ENCODE assay signal across 1 mouse cellular context in the genomic region with DNA sequence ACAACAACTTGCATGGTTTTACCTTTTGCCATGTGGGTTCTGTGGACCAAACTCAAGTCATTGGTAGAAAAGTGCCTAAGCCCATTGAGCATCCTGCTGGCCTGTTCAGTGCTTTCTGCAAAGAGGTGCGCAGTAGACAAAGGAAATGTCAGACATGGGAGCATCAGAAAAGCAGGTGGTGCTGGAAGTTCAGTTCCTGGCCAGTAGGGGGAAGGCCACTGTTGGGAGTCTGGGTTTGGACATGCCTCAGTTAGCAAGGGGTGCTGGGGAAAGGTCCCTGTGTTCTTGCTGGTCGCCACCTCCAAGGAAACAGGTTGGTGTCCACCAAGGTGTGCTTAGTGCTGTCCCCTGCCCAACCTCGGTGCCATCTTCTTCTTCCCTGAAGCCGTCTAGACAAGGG.
TF ChIP-seq lines count a peak whose summit lies in the region.

No protein-coding gene starts in this region.

TF ChIP-seq in MEL, 35 proteins besides CTCF, POLR2A, EP300 and RAD21:
- TF ChIP-seq HCFC1 (IDR thresholded peaks at IDR 0.05; ENCODE audit: low read depth, low read length) (no peak), GABPA (IDR thresholded peaks at IDR 0.05; ENCODE audit: low read depth, low read length) (no peak), SIN3A (IDR thresholded peaks at IDR 0.05; ENCODE audit: low read length) (no peak), E2F4 (IDR thresholded peaks at IDR 0.05; ENCODE audit: borderline replicate concordance, low read depth, low read length) (no peak), USF2 (IDR thresholded peaks at IDR 0.05; ENCODE audit: borderline replicate concordance in 1 of 2, insufficient read depth in 1 of 2, low read depth in 1 of 2, low read length in 2 of 2) (no peak), NELFE (IDR thresholded peaks at IDR 0.05; ENCODE audit: low read depth, low read length) (no peak), UBTF (IDR thresholded peaks at IDR 0.05; ENCODE audit: borderline replicate concordance, insufficient read depth, low read depth, low read length) (no peak), CHD2 (IDR thresholded peaks at IDR 0.05; ENCODE audit: low read length) (no peak), MEF2A (IDR thresholded peaks at IDR 0.05; ENCODE audit: extremely low read depth, insufficient replicate concordance, low read depth, low read length, poor library complexity, severe bottlenecking) (no peak), MAFK (IDR thresholded peaks at IDR 0.05; ENCODE audit: borderline replicate concordance, low read depth, low read length) (no peak), CHD1 (IDR thresholded peaks at IDR 0.05; ENCODE audit: low read depth, low read length) (no peak)
